Mouse (Mus musculus): Measurements from ENCODE around the gene Pde11a. TPM values are rescaled to one million over a fixed set of nuclear protein-coding genes. Genes with fewer than 3 reads are reported as not detected.

The Pde11a gene
- polyA plus RNA-seq, 1 experiment from 2014 or later = not detected

- no peaks in the 10 kb centered on the region for H3K9me3 ChIP-seq (ENCODE audit: control insufficient read depth, low read length)
- DNase-seq (ENCODE audit: low spot score, missing footprints) (peak; percentile 64), ATAC-seq (ENCODE audit: low FRiP score) (no peak)
- H3K4me1 ChIP-seq (ENCODE audit: control insufficient read depth, insufficient read depth, low read length) = peaks cover 5% of the 10 kb centered on the region; the same call in 1 of the 2 replicates
- no peak overlapping the region for H3K4me3 ChIP-seq (ENCODE audit: low read depth, low read length)
- no peak overlapping the region for H3K27ac ChIP-seq (ENCODE audit: low read depth, low read length)
- 90% methylated on average over 3 of the region's 3 CpGs for WGBS
- H3K9ac ChIP-seq (ENCODE audit: low read length) = no peak overlapping the region
- no peaks in the 10 kb centered on the region for H3K27me3 ChIP-seq (ENCODE audit: control insufficient read depth, insufficient read depth, low read length)
- no peaks in the 10 kb centered on the region for H3K36me3 ChIP-seq (ENCODE audit: control insufficient read depth, insufficient read depth, low read length)
- no peak overlapping the region for H3K4me2 ChIP-seq
Measured at GRCm38 (mm10) chr2:76326161-76326560, 12.4 kb downstream of the Pde11a start.

GRCm38 (mm10) chr2:76324463-76324862 lies 14.1 kb downstream of the Pde11a start:
- H3K9me3 ChIP-seq (ENCODE audit: control insufficient read depth, low read length) = no peaks in the 10 kb centered on the region
- peaks cover 5% of the 10 kb centered on the region; the same call in 1 of the 2 replicates for H3K4me1 ChIP-seq (ENCODE audit: control insufficient read depth, insufficient read depth, low read length)
- peak; percentile 28 for DNase-seq (ENCODE audit: low spot score, missing footprints)
- no peak overlapping the region for H3K4me2 ChIP-seq
- 84% methylated on average over 5 of the region's 5 CpGs for WGBS
- H3K27ac ChIP-seq (ENCODE audit: low read depth, low read length) = no peak overlapping the region
- no peak for ATAC-seq (ENCODE audit: low FRiP score)
- H3K27me3 ChIP-seq (ENCODE audit: control insufficient read depth, insufficient read depth, low read length) = no peaks in the 10 kb centered on the region
- no peak overlapping the region for H3K9ac ChIP-seq (ENCODE audit: low read length)
- H3K36me3 ChIP-seq (ENCODE audit: control insufficient read depth, insufficient read depth, low read length) = no peaks in the 10 kb centered on the region
- no peak overlapping the region for H3K4me3 ChIP-seq (ENCODE audit: low read depth, low read length)

GRCm38 (mm10) chr2:76323185-76323875 lies 15.2 kb downstream of the Pde11a start:
- Histone ChIP-seq H3K9ac (ENCODE audit: low read length) (no peak overlapping the region), H3K27me3 (ENCODE audit: control insufficient read depth, insufficient read depth, low read length) (no peaks in the 10 kb centered on the region), H3K36me3 (ENCODE audit: control insufficient read depth, insufficient read depth, low read length) (no peaks in the 10 kb centered on the region), H3K4me2 (no peak overlapping the region), H3K27ac (ENCODE audit: low read depth, low read length) (no peak overlapping the region), H3K4me1 (ENCODE audit: control insufficient read depth, insufficient read depth, low read length) (no peaks in the 10 kb centered on the region), H3K9me3 (ENCODE audit: control insufficient read depth, low read length) (no peaks in the 10 kb centered on the region), H3K4me3 (ENCODE audit: low read depth, low read length) (no peak overlapping the region)
- peak; percentile 61 for DNase-seq (ENCODE audit: low spot score, missing footprints)
- no peak for ATAC-seq (ENCODE audit: low FRiP score)
- 88% methylated on average over 21 of the region's 21 CpGs for WGBS

- no peak overlapping the region for H3K9ac ChIP-seq (ENCODE audit: low read length)
- H3K27ac ChIP-seq (ENCODE audit: low read depth, low read length) = no peak overlapping the region
- no peaks in the 10 kb centered on the region for H3K9me3 ChIP-seq (ENCODE audit: control insufficient read depth, low read length)
- H3K4me2 ChIP-seq = no peak overlapping the region
- no peaks in the 10 kb centered on the region for H3K36me3 ChIP-seq (ENCODE audit: control insufficient read depth, insufficient read depth, low read length)
- 89% methylated on average over 6 of the region's 6 CpGs for WGBS
- DNase-seq (ENCODE audit: low spot score, missing footprints) (peak; percentile 47), ATAC-seq (ENCODE audit: low FRiP score) (no peak)
- H3K27me3 ChIP-seq (ENCODE audit: control insufficient read depth, insufficient read depth, low read length) = no peaks in the 10 kb centered on the region
- no peak overlapping the region for H3K4me3 ChIP-seq (ENCODE audit: low read depth, low read length)
- H3K4me1 ChIP-seq (ENCODE audit: control insufficient read depth, insufficient read depth, low read length) = no peaks in the 10 kb centered on the region
Measured at GRCm38 (mm10) chr2:76320336-76320735, 18.2 kb downstream of the Pde11a start.

- H3K9me3 ChIP-seq (ENCODE audit: control insufficient read depth, low read length) = no peaks in the 10 kb centered on the region
- 91% methylated on average over 6 of the region's 6 CpGs for WGBS
- H3K36me3 ChIP-seq (ENCODE audit: control insufficient read depth, insufficient read depth, low read length) = no peaks in the 10 kb centered on the region
- H3K9ac ChIP-seq (ENCODE audit: low read length) = no peak overlapping the region
- H3K27me3 ChIP-seq (ENCODE audit: control insufficient read depth, insufficient read depth, low read length) = no peaks in the 10 kb centered on the region
- H3K4me1 ChIP-seq (ENCODE audit: control insufficient read depth, insufficient read depth, low read length) = no peaks in the 10 kb centered on the region
- no peak overlapping the region for H3K4me2 ChIP-seq
- H3K4me3 ChIP-seq (ENCODE audit: low read depth, low read length) = no peak overlapping the region
- peak; percentile 66 for DNase-seq (ENCODE audit: low spot score, missing footprints)
- no peak overlapping the region for H3K27ac ChIP-seq (ENCODE audit: low read depth, low read length)
- ATAC-seq (ENCODE audit: low FRiP score) = no peak
Measured at GRCm38 (mm10) chr2:76319231-76319630, 19.3 kb downstream of the Pde11a start.

- ATAC-seq (ENCODE audit: low FRiP score) = no peak
- 91% methylated on average over 3 of the region's 3 CpGs for WGBS
Measured at GRCm38 (mm10) chr2:76287671-76288070, 50.9 kb downstream of the Pde11a start.

GRCm38 (mm10) chr2:76286288-76286740 lies 52.3 kb downstream of the Pde11a start:
- WGBS = 84% methylated on average over 4 of the region's 4 CpGs
- DNase-seq (ENCODE audit: low spot score, missing footprints) = no peak

More at GRCm38 (mm10) chr2:76287671-76288070, 50.9 kb downstream of the Pde11a start:
- no peaks in the 10 kb centered on the region for H3K36me3 ChIP-seq (ENCODE audit: control insufficient read depth, insufficient read depth, low read length)
- no peak overlapping the region for H3K9ac ChIP-seq (ENCODE audit: low read length)
- H3K27ac ChIP-seq (ENCODE audit: low read depth, low read length) = no peak overlapping the region
- no peak overlapping the region for H3K4me2 ChIP-seq
- H3K4me1 ChIP-seq (ENCODE audit: control insufficient read depth, insufficient read depth, low read length) = no peaks in the 10 kb centered on the region
- no peak for DNase-seq (ENCODE audit: low spot score, missing footprints)
- H3K9me3 ChIP-seq (ENCODE audit: control insufficient read depth, low read length) = no peaks in the 10 kb centered on the region
- H3K27me3 ChIP-seq (ENCODE audit: control insufficient read depth, insufficient read depth, low read length) = no peaks in the 10 kb centered on the region
- no peak overlapping the region for H3K4me3 ChIP-seq (ENCODE audit: low read depth, low read length)

GRCm38 (mm10) chr2:76285150-76285549 lies 53.4 kb downstream of the Pde11a start:
- H3K27me3 ChIP-seq (ENCODE audit: control insufficient read depth, insufficient read depth, low read length) = no peaks in the 10 kb centered on the region
- H3K4me2 ChIP-seq = no peak overlapping the region
- WGBS = 93% methylated on average over 3 of the region's 3 CpGs
- no peak overlapping the region for H3K9ac ChIP-seq (ENCODE audit: low read length)
- H3K9me3 ChIP-seq (ENCODE audit: control insufficient read depth, low read length) = no peaks in the 10 kb centered on the region
- H3K36me3 ChIP-seq (ENCODE audit: control insufficient read depth, insufficient read depth, low read length) = no peaks in the 10 kb centered on the region
- ATAC-seq (ENCODE audit: low FRiP score) (no peak), DNase-seq (ENCODE audit: low spot score, missing footprints) (no peak)
- H3K27ac ChIP-seq (ENCODE audit: low read depth, low read length) = no peak overlapping the region
- no peak overlapping the region for H3K4me3 ChIP-seq (ENCODE audit: low read depth, low read length)
- no peaks in the 10 kb centered on the region for H3K4me1 ChIP-seq (ENCODE audit: control insufficient read depth, insufficient read depth, low read length)

More at GRCm38 (mm10) chr2:76286288-76286740, 52.3 kb downstream of the Pde11a start:
- H3K4me1 ChIP-seq (ENCODE audit: control insufficient read depth, insufficient read depth, low read length) = no peaks in the 10 kb centered on the region
- no peak for ATAC-seq (ENCODE audit: low FRiP score)
- H3K36me3 ChIP-seq (ENCODE audit: control insufficient read depth, insufficient read depth, low read length) = no peaks in the 10 kb centered on the region
- H3K4me2 ChIP-seq = no peak overlapping the region
- H3K27ac ChIP-seq (ENCODE audit: low read depth, low read length) = no peak overlapping the region
- H3K9ac ChIP-seq (ENCODE audit: low read length) = no peak overlapping the region
- H3K4me3 ChIP-seq (ENCODE audit: low read depth, low read length) = no peak overlapping the region
- no peaks in the 10 kb centered on the region for H3K9me3 ChIP-seq (ENCODE audit: control insufficient read depth, low read length)
- no peaks in the 10 kb centered on the region for H3K27me3 ChIP-seq (ENCODE audit: control insufficient read depth, insufficient read depth, low read length)

- Histone ChIP-seq H3K27ac (ENCODE audit: low read depth, low read length) (no peak overlapping the region), H3K9me3 (ENCODE audit: control insufficient read depth, low read length) (no peaks in the 10 kb centered on the region), H3K4me1 (ENCODE audit: control insufficient read depth, insufficient read depth, low read length) (no peaks in the 10 kb centered on the region), H3K9ac (ENCODE audit: low read length) (no peak overlapping the region), H3K4me3 (ENCODE audit: low read depth, low read length) (no peak overlapping the region), H3K36me3 (ENCODE audit: control insufficient read depth, insufficient read depth, low read length) (no peaks in the 10 kb centered on the region), H3K4me2 (no peak overlapping the region), H3K27me3 (ENCODE audit: control insufficient read depth, insufficient read depth, low read length) (no peaks in the 10 kb centered on the region)
- DNase-seq (ENCODE audit: low spot score, missing footprints) = no peak
- no peak for ATAC-seq (ENCODE audit: low FRiP score)
- 93% methylated on average over 6 of the region's 6 CpGs for whole genome bisulfite sequencing
Measured at GRCm38 (mm10) chr2:76283378-76284132, 55.0 kb downstream of the Pde11a start.

All from midbrain, embryonic 11.5 days (tissue).